Mouse (Mus musculus) midbrain, embryonic 10.5 days (tissue): Measurements from ENCODE around the gene Prkag2. TPM values are rescaled to one million over a fixed set of nuclear protein-coding genes. Genes with fewer than 3 reads are reported as not detected.

Experiments used
- DNase-seq: peaks from one replicate; pipeline ENCODE4 v3.0.0-alpha.2; 2017; ENCODE audit warnings: low spot score
- H3K27ac ChIP-seq: fragments of 300-500 bp; sonication (generic); replicated peaks from 2 replicates; pipeline ENCODE4 v1.5.1; 2016; ENCODE audit warnings: mild to moderate bottlenecking
- H3K27me3 ChIP-seq: fragments of 300-500 bp; sonication (generic); 2 replicates; pipeline ENCODE4 v1.6.1; 2016; ENCODE audit warnings: low read depth, mild to moderate bottlenecking; ENCODE audit not compliant: poor library complexity, severe bottlenecking
- H3K36me3 ChIP-seq: fragments of 300-500 bp; sonication (generic); 2 replicates; pipeline ENCODE4 v1.6.1; 2016; ENCODE audit warnings: mild to moderate bottlenecking, moderate library complexity
- H3K4me1 ChIP-seq: fragments of 300-500 bp; sonication (generic); 2 replicates; pipeline ENCODE4 v1.6.1; 2016
- H3K4me3 ChIP-seq: fragments of 300-500 bp; sonication (generic); 2 replicates; pipeline ENCODE4 v1.5.1; 2016; ENCODE audit warnings: mild to moderate bottlenecking, moderate library complexity
- H3K9me3 ChIP-seq: fragments of 300-500 bp; sonication (generic); replicated peaks from 2 replicates; pipeline ENCODE4 v1.6.1; 2016; ENCODE audit warnings: mild to moderate bottlenecking
- WGBS: fragments of 180-500 bp; shearing (Covaris S2); methylation state at CpG from one replicate; pipeline ENCODE4 v1.1.7; 2016; 5-methylcytosine and 5-hydroxymethylcytosine counted together
- polyA plus RNA-seq: library from polyadenylated mRNA; unstranded; fragments of >200 nt; fragmentation: Nextera tagmentation; extraction: Ambion mirVana; gene quantifications from 2 replicates; pipeline ENCODE4 v1.2.1, GENCODE M21; 2016

Gene Prkag2
- polyA plus RNA-seq, 1 experiment from 2014 or later = 48.7 TPM

- Histone ChIP-seq H3K27me3 (no peaks in the 10 kb centered on the region), H3K4me1 (no peaks in the 10 kb centered on the region), H3K4me3 (no peak overlapping the region), H3K27ac (no peak overlapping the region), H3K36me3 (peaks cover 74% of the 10 kb centered on the region), H3K9me3 (no peaks in the 10 kb centered on the region)
- DNase-seq = no peak
- WGBS = 84% methylated on average over 4 of the region's 4 CpGs
Measured at GRCm38 (mm10) chr5:24878713-24879112, 221.7 kb downstream of the Prkag2 start.

- Histone ChIP-seq H3K4me3 (no peak overlapping the region), H3K9me3 (no peaks in the 10 kb centered on the region), H3K27ac (no peak overlapping the region), H3K27me3 (no peaks in the 10 kb centered on the region), H3K36me3 (peaks cover 70% of the 10 kb centered on the region), H3K4me1 (peaks cover 3% of the 10 kb centered on the region; the same call in 1 of the 2 replicates)
- DNase-seq = no peak
- 89% methylated on average over 11 of the region's 11 CpGs for WGBS
Measured at GRCm38 (mm10) chr5:24877836-24878624, 222.4 kb downstream of the Prkag2 start.

GRCm38 (mm10) chr5:24876653-24877052 lies 223.8 kb downstream of the Prkag2 start:
- 88% methylated on average over 9 of the region's 9 CpGs for WGBS
- Histone ChIP-seq H3K36me3 (peaks cover 65% of the 10 kb centered on the region), H3K4me3 (no peak overlapping the region), H3K27ac (no peak overlapping the region), H3K9me3 (no peaks in the 10 kb centered on the region), H3K4me1 (peaks cover 11% of the 10 kb centered on the region; the same call in 1 of the 2 replicates), H3K27me3 (no peaks in the 10 kb centered on the region)
- DNase-seq = no peak

- H3K27me3 ChIP-seq = no peaks in the 10 kb centered on the region
- H3K9me3 ChIP-seq = no peaks in the 10 kb centered on the region
- peaks cover 64% of the 10 kb centered on the region for H3K36me3 ChIP-seq
- no peak overlapping the region for H3K4me3 ChIP-seq
- H3K27ac ChIP-seq = no peak overlapping the region
- 91% methylated on average over 4 of the region's 4 CpGs for WGBS
- no peak for DNase-seq
- H3K4me1 ChIP-seq = peaks cover 15% of the 10 kb centered on the region; the same call in 1 of the 2 replicates
Measured at GRCm38 (mm10) chr5:24874111-24874510, 226.3 kb downstream of the Prkag2 start.

DNA sequence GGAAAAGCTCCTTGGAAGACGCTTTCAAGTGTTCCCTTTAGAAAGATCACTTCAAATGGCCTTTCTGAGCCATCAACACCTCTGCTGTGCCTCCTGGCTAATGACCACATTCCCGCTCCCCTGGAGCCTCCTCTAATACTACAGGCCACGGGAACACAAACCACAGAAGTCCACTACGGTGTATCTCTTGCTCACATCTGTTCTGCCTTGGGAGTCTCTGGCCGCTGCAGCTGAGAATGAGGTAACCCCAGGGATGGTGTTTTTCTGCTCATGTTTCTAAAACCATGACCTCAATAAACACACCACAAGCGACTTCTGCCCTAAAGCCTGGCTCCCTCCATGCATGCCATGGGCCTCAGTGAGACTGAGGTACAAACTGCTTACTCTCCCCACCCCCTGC lies 227.2 kb downstream of the Prkag2 start:
- no peak overlapping the region for H3K4me3 ChIP-seq
- DNase-seq = no peak
- WGBS = 68% methylated on average over 6 of the region's 6 CpGs
- H3K27me3 ChIP-seq = no peaks in the 10 kb centered on the region
- peaks cover 61% of the 10 kb centered on the region for H3K36me3 ChIP-seq
- no peak overlapping the region for H3K27ac ChIP-seq
- H3K9me3 ChIP-seq = no peaks in the 10 kb centered on the region
- H3K4me1 ChIP-seq = peaks cover 15% of the 10 kb centered on the region; the same call in 1 of the 2 replicates

GRCm38 (mm10) chr5:24871276-24871675 lies 229.2 kb downstream of the Prkag2 start:
- no peaks in the 10 kb centered on the region for H3K9me3 ChIP-seq
- peaks cover 69% of the 10 kb centered on the region for H3K36me3 ChIP-seq
- 94% methylated on average over 12 of the region's 12 CpGs for WGBS
- no peaks in the 10 kb centered on the region for H3K27me3 ChIP-seq
- H3K27ac ChIP-seq = no peak overlapping the region
- H3K4me3 ChIP-seq = no peak overlapping the region
- H3K4me1 ChIP-seq = peaks cover 15% of the 10 kb centered on the region; the same call in 1 of the 2 replicates
- DNase-seq = no peak

GRCm38 (mm10) chr5:24869796-24870289 lies 230.6 kb downstream of the Prkag2 start:
- H3K4me1 ChIP-seq = peaks cover 15% of the 10 kb centered on the region; the same call in 1 of the 2 replicates
- no peak overlapping the region for H3K4me3 ChIP-seq
- no peaks in the 10 kb centered on the region for H3K27me3 ChIP-seq
- H3K36me3 ChIP-seq = peaks cover 61% of the 10 kb centered on the region
- H3K27ac ChIP-seq = no peak overlapping the region
- no peaks in the 10 kb centered on the region for H3K9me3 ChIP-seq
- no peak for DNase-seq
- 71% methylated on average over 11 of the region's 11 CpGs for WGBS

- Histone ChIP-seq H3K4me3 (no peak overlapping the region), H3K9me3 (no peaks in the 10 kb centered on the region), H3K36me3 (peaks cover 63% of the 10 kb centered on the region), H3K27me3 (no peaks in the 10 kb centered on the region), H3K4me1 (no peaks in the 10 kb centered on the region), H3K27ac (no peak overlapping the region)
- DNase-seq = no peak
- 88% methylated on average over 12 of the region's 12 CpGs for WGBS
Measured at GRCm38 (mm10) chr5:24863804-24864203, 236.6 kb downstream of the Prkag2 start.

GRCm38 (mm10) chr5:24861449-24861930 lies 239.0 kb downstream of the Prkag2 start:
- no peaks in the 10 kb centered on the region for H3K9me3 ChIP-seq
- no peaks in the 10 kb centered on the region for H3K27me3 ChIP-seq
- no peaks in the 10 kb centered on the region for H3K4me1 ChIP-seq
- WGBS = 91% methylated on average over 9 of the region's 9 CpGs
- H3K36me3 ChIP-seq = peaks cover 44% of the 10 kb centered on the region
- no peak overlapping the region for H3K27ac ChIP-seq
- DNase-seq = no peak
- H3K4me3 ChIP-seq = no peak overlapping the region

- no peaks in the 10 kb centered on the region for H3K27me3 ChIP-seq
- WGBS = 89% methylated on average over 13 of the region's 13 CpGs
- H3K4me1 ChIP-seq = no peaks in the 10 kb centered on the region
- DNase-seq = no peak
- H3K27ac ChIP-seq = no peak overlapping the region
- no peaks in the 10 kb centered on the region for H3K9me3 ChIP-seq
- peaks cover 38% of the 10 kb centered on the region for H3K36me3 ChIP-seq
- H3K4me3 ChIP-seq = no peak overlapping the region
Measured at GRCm38 (mm10) chr5:24860635-24861448, 239.6 kb downstream of the Prkag2 start.

DNA sequence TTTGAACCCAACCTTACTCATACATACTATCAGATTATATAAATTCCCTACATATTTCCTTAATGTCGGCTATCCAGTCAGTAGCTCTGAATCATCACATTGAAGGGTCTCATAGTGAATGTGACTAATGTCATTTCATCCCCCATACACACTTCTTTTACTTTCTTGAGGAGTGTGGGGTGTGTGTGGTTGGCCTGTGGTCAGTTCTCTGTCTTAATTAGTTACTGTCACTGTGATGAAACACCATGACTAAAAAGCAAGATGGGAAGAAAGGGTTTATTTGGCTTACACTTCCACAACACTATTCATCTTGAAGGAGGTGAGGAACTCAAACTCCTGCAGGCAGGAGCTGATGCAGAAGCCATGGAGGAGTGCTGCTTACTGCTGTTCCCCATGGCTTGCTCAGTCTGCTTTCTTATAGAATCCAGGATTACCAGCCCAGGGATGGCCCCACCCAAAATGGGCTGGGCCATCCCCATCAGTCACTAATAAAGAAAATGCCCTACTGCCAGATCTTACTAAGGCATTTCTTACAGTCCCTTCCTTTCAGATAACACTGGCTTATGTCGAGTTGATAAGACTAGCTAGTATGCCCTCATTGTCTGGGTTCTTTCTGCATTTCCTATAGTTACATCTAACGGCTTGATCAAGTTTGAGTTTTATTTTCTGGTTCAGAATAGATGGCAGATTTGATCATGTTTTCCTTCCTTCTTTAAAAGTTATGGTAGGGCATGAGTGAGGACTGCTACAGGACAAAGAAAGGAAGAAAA lies 240.5 kb downstream of the Prkag2 start:
- no peak overlapping the region for H3K4me3 ChIP-seq
- no peaks in the 10 kb centered on the region for H3K9me3 ChIP-seq
- peaks cover 36% of the 10 kb centered on the region for H3K36me3 ChIP-seq
- H3K27me3 ChIP-seq = no peaks in the 10 kb centered on the region
- no peaks in the 10 kb centered on the region for H3K4me1 ChIP-seq
- no peak for DNase-seq
- 81% methylated on average over 3 of the region's 3 CpGs for WGBS
- no peak overlapping the region for H3K27ac ChIP-seq
